Mouse (Mus musculus) midbrain, embryonic 16.5 days (tissue): Measurements from ENCODE around the gene Ncoa1. TPM values are rescaled to one million over a fixed set of nuclear protein-coding genes. Genes with fewer than 3 reads are reported as not detected.
"Not testable (repeated sequence)": the region's sequence is repeated elsewhere in the genome, so short reads cannot be mapped to it uniquely, and the experiment has no call there.

Experiments
- ATAC-seq: fragments of 200-750 bp; cut with Nextera tagmentation; 2 replicates; pipeline ENCODE4 v1.8.0; 2017; ENCODE audit warnings: moderate TSS enrichment
- H3K27ac ChIP-seq: fragments of 300-500 bp; sonication (generic); 2 replicates; pipeline ENCODE4 v1.5.1; 2014; ENCODE audit warnings: mild to moderate bottlenecking, low read length, mixed read lengths
- H3K27me3 ChIP-seq: fragments of 300-500 bp; sonication (generic); 2 replicates; pipeline ENCODE4 v1.6.1; 2014; ENCODE audit warnings: low read depth, low read length, mixed read lengths; ENCODE audit not compliant: control insufficient read depth, insufficient read depth
- H3K36me3 ChIP-seq: fragments of 300-500 bp; sonication (generic); 2 replicates; pipeline ENCODE4 v1.6.1; 2014; ENCODE audit warnings: mild to moderate bottlenecking, low read length, moderate library complexity, mixed read lengths; ENCODE audit not compliant: control insufficient read depth, insufficient read depth
- H3K4me1 ChIP-seq: fragments of 300-500 bp; sonication (generic); 2 replicates; pipeline ENCODE4 v1.6.1; 2014; ENCODE audit warnings: mild to moderate bottlenecking, low read length, mixed read lengths; ENCODE audit not compliant: control insufficient read depth, insufficient read depth
- H3K4me2 ChIP-seq: fragments of 300-500 bp; sonication (generic); 2 replicates; pipeline ENCODE4 v1.6.1; 2014; ENCODE audit warnings: mild to moderate bottlenecking, low read length, mixed read lengths
- H3K4me3 ChIP-seq: fragments of 300-500 bp; sonication (generic); 2 replicates; pipeline ENCODE4 v1.5.1; 2014; ENCODE audit warnings: low read depth, mild to moderate bottlenecking, low read length, moderate library complexity, mixed read lengths
- H3K9ac ChIP-seq: fragments of 300-500 bp; sonication (generic); 2 replicates; pipeline ENCODE4 v1.6.1; 2014; ENCODE audit warnings: low read depth, low read length, mixed read lengths
- H3K9me3 ChIP-seq: fragments of 300-500 bp; sonication (generic); replicated peaks from 2 replicates; pipeline ENCODE4 v1.6.1; 2014; ENCODE audit warnings: mild to moderate bottlenecking, low read length, mixed read lengths; ENCODE audit not compliant: control insufficient read depth, poor library complexity, severe bottlenecking
- WGBS: fragments of 180-500 bp; shearing (Covaris S2); extraction: QIAGEN DNeasy Blood & Tissue Kit; methylation state at CpG from one replicate; pipeline ENCODE4 v1.1.7; 2014; 5-methylcytosine and 5-hydroxymethylcytosine counted together
- polyA plus RNA-seq: library from polyadenylated mRNA; unstranded; fragments of >200 nt; fragmentation: Nextera tagmentation; extraction: Ambion mirVana; gene quantifications from 2 replicates; pipeline ENCODE4 v1.2.1, GENCODE M21; 2015

Ncoa1 gene
- polyA plus RNA-seq, 1 experiment from 2014 or later: 10.9 TPM

GRCm38 (mm10) chr12:4243805-4244204, 233.2 kb downstream of the Ncoa1 start:
- H3K27ac ChIP-seq: no peak overlapping the region
- H3K9ac ChIP-seq: no peak overlapping the region
- no peaks in the 10 kb centered on the region for H3K9me3 ChIP-seq
- 73% methylated on average over 2 of the region's 2 CpGs for WGBS
- no peaks in the 10 kb centered on the region; the same call in 1 of the 2 replicates for H3K36me3 ChIP-seq
- no peak overlapping the region for H3K4me2 ChIP-seq
- H3K27me3 ChIP-seq: no peaks in the 10 kb centered on the region
- no peaks in the 10 kb centered on the region for H3K4me1 ChIP-seq
- H3K4me3 ChIP-seq: no peak overlapping the region
- ATAC-seq: no peak

GRCm38 (mm10) chr12:4240281-4240680, 236.7 kb downstream of the Ncoa1 start:
- H3K36me3 ChIP-seq, H3K27ac ChIP-seq: not testable (repeated sequence)
- 86% methylated on average over 8 of the region's 8 CpGs for WGBS

GRCm38 (mm10) chr12:4237481-4237880, 239.5 kb downstream of the Ncoa1 start:
- Histone ChIP-seq H3K4me1 (peaks cover 14% of the 10 kb centered on the region), H3K9me3 (no peaks in the 10 kb centered on the region), H3K27me3 (no peaks in the 10 kb centered on the region), H3K4me3 (no peak overlapping the region), H3K36me3 (0 out of 2 replicates have a peak, but pooled peaks cover 2% of the 10 kb centered on the region), H3K9ac (no peak overlapping the region), H3K27ac (no peak overlapping the region), H3K4me2 (no peak overlapping the region)
- WGBS: 98% methylated on average over 15 of the region's 15 CpGs
- ATAC-seq: no peak

More at GRCm38 (mm10) chr12:4240281-4240680, 236.7 kb downstream of the Ncoa1 start:
- not testable (repeated sequence) for H3K9ac ChIP-seq, H3K4me1 ChIP-seq, H3K4me2 ChIP-seq, ATAC-seq, H3K27me3 ChIP-seq, H3K9me3 ChIP-seq, H3K4me3 ChIP-seq

GRCm38 (mm10) chr12:4233572-4234508, 243.1 kb downstream of the Ncoa1 start, which contains the start of the genes Ptrhd1 and Cenpo:
Gene Ptrhd1, plus strand, starts transcription at chr12:4234027.
Gene Cenpo, minus strand, starts transcription at chr12:4234294.
- Histone ChIP-seq H3K36me3 (0 out of 2 replicates have a peak, but pooled peaks cover 2% of the 10 kb centered on the region), H3K27ac (peak within 1 kb of the TSS; percentile 100), H3K4me1 (peaks cover 15% of the 10 kb centered on the region), H3K4me2 (peak within 1 kb of the TSS; percentile 88), H3K27me3 (no peaks in the 10 kb centered on the region), H3K9ac (peak within 1 kb of the TSS; percentile 91), H3K4me3 (peak within 1 kb of the TSS; percentile 60), H3K9me3 (no peaks in the 10 kb centered on the region)
- under 1% methylated on average over 50 of the region's 50 CpGs for WGBS
- ATAC-seq: peak; percentile 99

- no peak for ATAC-seq
- no peak overlapping the region for H3K27ac ChIP-seq
- no peak overlapping the region for H3K9ac ChIP-seq
- H3K27me3 ChIP-seq: no peaks in the 10 kb centered on the region
- no peak overlapping the region; the same call in 1 of the 2 replicates for H3K4me2 ChIP-seq
- 0 out of 2 replicates have a peak, but pooled peaks cover 2% of the 10 kb centered on the region for H3K36me3 ChIP-seq
- peaks cover 15% of the 10 kb centered on the region for H3K4me1 ChIP-seq
- no peak overlapping the region for H3K4me3 ChIP-seq
- 61% methylated on average over 4 of the region's 4 CpGs for WGBS
- no peaks in the 10 kb centered on the region for H3K9me3 ChIP-seq
Measured at GRCm38 (mm10) chr12:4232777-4233176, 244.2 kb downstream of the Ncoa1 start.

- peaks cover 15% of the 10 kb centered on the region for H3K4me1 ChIP-seq
Measured at GRCm38 (mm10) chr12:4230156-4230555, 246.8 kb downstream of the Ncoa1 start.

GRCm38 (mm10) chr12:4212908-4213307, 264.1 kb downstream of the Ncoa1 start:
- peaks cover 35% of the 10 kb centered on the region for H3K36me3 ChIP-seq

More at GRCm38 (mm10) chr12:4230156-4230555, 246.8 kb downstream of the Ncoa1 start:
- WGBS: 91% methylated on average over 7 of the region's 7 CpGs
- no peak overlapping the region for H3K27ac ChIP-seq
- no peak overlapping the region for H3K9ac ChIP-seq
- H3K9me3 ChIP-seq: no peaks in the 10 kb centered on the region
- no peak overlapping the region for H3K4me3 ChIP-seq
- ATAC-seq: no peak
- H3K4me2 ChIP-seq: no peak overlapping the region
- H3K27me3 ChIP-seq: no peaks in the 10 kb centered on the region
- peaks cover 4% of the 10 kb centered on the region; the same call in 1 of the 2 replicates for H3K36me3 ChIP-seq

GRCm38 (mm10) chr12:4211174-4211573, 265.8 kb downstream of the Ncoa1 start:
- no peak for ATAC-seq
- WGBS: 92% methylated on average over 9 of the region's 9 CpGs
- H3K9ac ChIP-seq: no peak overlapping the region
- no peaks in the 10 kb centered on the region for H3K27me3 ChIP-seq
- no peaks in the 10 kb centered on the region for H3K4me1 ChIP-seq
- no peak overlapping the region for H3K4me3 ChIP-seq
- H3K27ac ChIP-seq: no peak overlapping the region
- H3K9me3 ChIP-seq: no peaks in the 10 kb centered on the region
- peaks cover 41% of the 10 kb centered on the region for H3K36me3 ChIP-seq
- no peak overlapping the region for H3K4me2 ChIP-seq

More at GRCm38 (mm10) chr12:4212908-4213307, 264.1 kb downstream of the Ncoa1 start:
- no peaks in the 10 kb centered on the region for H3K27me3 ChIP-seq
- no peak for ATAC-seq
- WGBS: 59% methylated on average over 8 of the region's 8 CpGs
- no peak overlapping the region for H3K9ac ChIP-seq
- no peaks in the 10 kb centered on the region for H3K9me3 ChIP-seq
- H3K4me3 ChIP-seq: no peak overlapping the region
- no peak overlapping the region for H3K4me2 ChIP-seq
- H3K27ac ChIP-seq: no peak overlapping the region
- no peaks in the 10 kb centered on the region for H3K4me1 ChIP-seq

GRCm38 (mm10) chr12:4209196-4209595, 267.8 kb downstream of the Ncoa1 start:
- H3K27me3 ChIP-seq: no peaks in the 10 kb centered on the region
- H3K4me2 ChIP-seq: no peak overlapping the region
- H3K36me3 ChIP-seq: peaks cover 37% of the 10 kb centered on the region
- WGBS: 98% methylated on average over 9 of the region's 9 CpGs
- no peaks in the 10 kb centered on the region for H3K4me1 ChIP-seq
- H3K9me3 ChIP-seq: no peaks in the 10 kb centered on the region
- ATAC-seq: no peak
- no peak overlapping the region for H3K27ac ChIP-seq
- no peak overlapping the region for H3K9ac ChIP-seq
- H3K4me3 ChIP-seq: no peak overlapping the region
